Mouse (Mus musculus) thymus, adult 2 months (tissue): Measurements from ENCODE around the gene Sema4d.

Experiments
- CTCF ChIP-seq: fragments of 200-500 bp; IDR thresholded peaks from 2 replicates; pipeline ENCODE4 v1.5.1; 2012; ENCODE audit warnings: mild to moderate bottlenecking, control low read depth, low read length, moderate library complexity, borderline replicate concordance; ENCODE audit not compliant: control insufficient read depth, poor library complexity, insufficient read depth; ENCODE audit errors: extremely low read depth
- POLR2A ChIP-seq: fragments of 200-500 bp; IDR thresholded peaks from 2 replicates; pipeline ENCODE4 v1.6.1; 2012; ENCODE audit warnings: mild to moderate bottlenecking, low read length, control low read depth, moderate library complexity; ENCODE audit not compliant: control insufficient read depth, poor library complexity, insufficient read depth; ENCODE audit errors: extremely low read depth

- TF ChIP-seq POLR2A (no peak), CTCF (no peak)
Measured at GRCm38 (mm10) chr13:51738531-51739117, 54.9 kb downstream of the Sema4d start.
